Mouse (Mus musculus): ENCODE results near the gene Stpg2. TPM values are rescaled to one million over a fixed set of nuclear protein-coding genes. Genes with fewer than 3 reads are reported as not detected.

Gene Stpg2
- not detected for polyA plus RNA-seq (2017; shearing (Covaris generic))

DNA sequence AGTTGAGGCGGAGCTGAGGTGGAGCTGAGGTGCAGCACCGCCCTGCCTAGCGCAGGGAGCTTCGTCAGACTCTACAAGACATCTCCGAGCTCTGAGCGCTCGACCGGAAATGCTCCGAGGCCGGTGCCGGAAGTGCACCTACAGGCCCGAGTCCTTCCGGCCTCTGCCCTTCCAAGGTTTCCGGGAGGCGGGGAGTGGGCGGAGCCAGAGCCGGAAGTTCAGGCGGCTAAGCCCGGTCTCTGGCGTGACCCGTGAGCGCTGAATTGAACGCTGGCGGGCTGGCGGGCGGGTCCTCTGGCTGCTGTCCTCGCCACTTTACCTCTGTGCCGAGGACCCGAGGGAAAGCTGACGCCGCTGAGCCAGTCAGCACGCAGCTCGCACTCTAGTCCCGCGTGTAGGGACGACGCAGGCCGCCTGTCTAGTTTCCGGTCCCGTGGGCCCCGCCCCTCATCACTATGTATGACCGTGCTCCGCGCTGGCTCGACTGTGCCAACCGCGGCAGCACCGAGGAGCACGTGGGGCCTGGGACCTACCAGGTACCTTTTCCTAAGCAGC is at the start of gene Stpg2:
Gene Stpg2, plus strand, starts transcription at position 251 of the 555 bp plus-strand sequence.

Other genes with a start within 250 kb of the Stpg2 start
- gene Rap1gds1, start 130.5 kb upstream of the Stpg2 start, polyA plus RNA-seq (2017; shearing (Covaris generic)): 132 TPM

All from naive thymus-derived CD4-positive, alpha-beta T cell, adult 5 months (primary cell).